Mouse (Mus musculus): ENCODE measurements at regions not wholly inside any gene's neighbourhood (a gene's known extent, or its start where the extent isn't known, plus 50 kb on each side); places are given as distances from the start of the nearest gene placed in this dataset.

DNA sequence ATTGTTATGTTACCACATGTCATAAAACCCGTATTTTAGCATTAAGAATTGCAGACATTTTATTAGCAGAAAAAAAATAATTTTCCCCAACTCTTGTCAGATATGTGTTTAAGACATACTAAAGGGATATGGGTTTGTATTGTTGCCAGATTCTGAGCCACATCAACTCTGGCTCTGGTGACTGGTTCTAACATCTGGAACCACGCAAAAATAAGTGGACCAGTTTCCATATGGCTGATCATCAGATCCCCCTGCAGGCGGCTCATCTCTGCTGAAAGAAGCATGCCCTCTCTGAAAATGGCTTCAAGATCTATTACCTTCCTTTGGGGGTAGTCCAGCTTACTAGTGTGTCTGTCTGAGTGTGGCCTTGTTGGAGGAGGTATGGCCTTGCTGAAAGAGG lies 102.0 kb upstream of the Jade1 start:
- TF ChIP-seq ZMIZ1 (IDR thresholded peaks at IDR 0.05; ENCODE audit: low read depth, low read length) (no peak), UBTF (IDR thresholded peaks at IDR 0.05; ENCODE audit: low read depth, low read length) (no peak), TBP (conservative IDR thresholded peaks at IDR 0.05; ENCODE audit: low read depth, low read length) (no peak)

Measured in CH12.LX (cell line).